Mouse (Mus musculus) testis, adult 2 months (tissue): ENCODE measurements around the gene Ip6k1.

Experiments
- CTCF ChIP-seq: fragments of 200-500 bp; IDR thresholded peaks from 2 replicates; pipeline ENCODE4 v1.5.1; 2012; ENCODE audit warnings: low read depth, mild to moderate bottlenecking, inconsistent platforms, low read length, moderate library complexity; ENCODE audit not compliant: control insufficient read depth, insufficient read depth, insufficient replicate concordance
- POLR2A ChIP-seq: fragments of 200-500 bp; IDR thresholded peaks from 2 replicates; pipeline ENCODE4 v1.6.1; 2012; ENCODE audit warnings: low read depth, mild to moderate bottlenecking, inconsistent platforms, low read length, moderate library complexity; ENCODE audit not compliant: control insufficient read depth

GRCm38 (mm10) chr9:107960928-107961327 is 41.4 kb upstream of the Ip6k1 start:
- TF ChIP-seq POLR2A (no peak), CTCF (no peak)
